9 mouse cellular contexts compared by ENCODE assay signal in genomic region chr2:173159354-173160311, GRCm38 (mm10). TPM values are rescaled to one million over a fixed set of nuclear protein-coding genes. Genes with fewer than 3 reads are reported as not detected.
DNase-seq lines count a peak whose midpoint lies in the region; ATAC-seq and TF ChIP-seq lines count a peak whose summit lies in the region.
"Had no signal": no experiment of that assay in that cellular context is flagged by ENCODE, and none has a peak within 500 bp of the region (broad histone marks: within the 10 kb centered on the region; RNA-seq: fewer than 3 reads in every experiment).

No protein-coding gene starts in this region.

- TF ChIP-seq POLR2A in bone marrow macrophage, adult 2 months (IDR thresholded peaks at IDR 0.05; ENCODE audit: borderline replicate concordance, low read depth, low read length) = no peak
- TF ChIP-seq POLR2A in thymus, adult 2 months (IDR thresholded peaks at IDR 0.05; ENCODE audit: control insufficient read depth, extremely low read depth, insufficient read depth, low read length, poor library complexity) = no peak

- no peaks in the 10 kb centered on the region for H3K4me1 ChIP-seq in liver, embryonic 12.5 days
- H3K4me1 ChIP-seq in bone marrow macrophage, adult 2 months (ENCODE audit: control insufficient read depth, insufficient read depth, low read length) = no peaks in the 10 kb centered on the region
- H3K4me1 ChIP-seq in liver, embryonic 11.5 days (replicated peaks; ENCODE audit: control insufficient read depth, insufficient read depth, low read length) = no peaks in the 10 kb centered on the region; the same call in 1 of the 2 replicates
- H3K4me1 ChIP-seq in thymus, adult 2 months (replicated peaks; ENCODE audit: control insufficient read depth, insufficient read depth, low read length) = peaks cover 5% of the 10 kb centered on the region; the same call in 1 of the 2 replicates

- H3K9me3 ChIP-seq in liver, embryonic 12.5 days (replicated peaks) = no peaks in the 10 kb centered on the region
- H3K9me3 ChIP-seq in liver, embryonic 11.5 days (ENCODE audit: control insufficient read depth, low read length) = no peaks in the 10 kb centered on the region

- 48% methylated on average over 24 of the region's 24 CpGs for WGBS in liver, embryonic 12.5 days (ENCODE audit: insufficient replicate concordance)
- WGBS in liver, embryonic 11.5 days = 52% methylated on average over 24 of the region's 24 CpGs
- 62% methylated on average over 24 of the region's 24 CpGs for WGBS in thymus, adult 2 months

- H3K36me3 ChIP-seq in liver, embryonic 12.5 days = no peaks in the 10 kb centered on the region
- H3K36me3 ChIP-seq in liver, embryonic 11.5 days (ENCODE audit: control insufficient read depth, insufficient read depth, low read length) = no peaks in the 10 kb centered on the region
- H3K36me3 ChIP-seq in thymus, adult 2 months (ENCODE audit: control insufficient read depth, insufficient read depth, low read length) = no peaks in the 10 kb centered on the region

- peak; percentile 53 for DNase-seq in liver
- DNase-seq in forelimb bud, embryonic 11.5 days (ENCODE audit: low read depth, low spot score) = peak; percentile 92
- peak; percentile 83 for DNase-seq in induced T-regulatory cell, adult 2 months (ENCODE audit: low read depth)
- DNase-seq in liver, embryonic 11.5 days (ENCODE audit: low spot score) = no peak
- DNase-seq in natural killer cell, adult 2 months (ENCODE audit: low spot score in 2 of 2) = peak; percentile 30 to 56
- DNase-seq in thymus, adult 2 months = peak; percentile 70

- peak; percentile 55; the same call in 1 of the 2 replicates for TF ChIP-seq CTCF in bone marrow macrophage, adult 2 months (IDR thresholded peaks at IDR 0.05; ENCODE audit: low read depth, low read length)
- peak; percentile 71; the same call in 1 of the 2 replicates for TF ChIP-seq CTCF in thymus, adult 2 months (IDR thresholded peaks at IDR 0.05; ENCODE audit: borderline replicate concordance, control insufficient read depth, extremely low read depth, insufficient read depth, low read length, poor library complexity)

- no peak for ATAC-seq in liver, embryonic 12.5 days
- peak; percentile 40; the same call in 1 of the 2 replicates for ATAC-seq in liver, embryonic 11.5 days (replicated peaks; ENCODE audit: low FRiP score)

- H3K27me3 ChIP-seq in liver, embryonic 12.5 days (replicated peaks) = peaks cover 12% of the 10 kb centered on the region; the same call in 1 of the 2 replicates
- no peaks in the 10 kb centered on the region for H3K27me3 ChIP-seq in liver, embryonic 11.5 days (replicated peaks; ENCODE audit: control insufficient read depth, insufficient read depth, low read length)
- no peaks in the 10 kb centered on the region for H3K27me3 ChIP-seq in thymus, adult 2 months (ENCODE audit: control insufficient read depth, insufficient read depth, low read length)

- no peak overlapping the region for H3K4me2 ChIP-seq in liver, embryonic 12.5 days
- H3K4me2 ChIP-seq in liver, embryonic 11.5 days = no peak overlapping the region

- H3K4me3 ChIP-seq in liver, embryonic 12.5 days = no peak overlapping the region
- H3K4me3 ChIP-seq in bone marrow macrophage, adult 2 months (ENCODE audit: insufficient read depth, low read length) = no peak overlapping the region
- H3K4me3 ChIP-seq in liver, embryonic 11.5 days (ENCODE audit: low read depth, low read length) = no peak overlapping the region
- no peak overlapping the region for H3K4me3 ChIP-seq in thymus, adult 2 months (ENCODE audit: control insufficient read depth, insufficient read depth, low read length)
- H3K4me3 ChIP-seq: erythroblast, embryonic 14.5 days had no signal

- H3K27ac ChIP-seq in liver, embryonic 12.5 days = no peak overlapping the region
- no peak overlapping the region for H3K27ac ChIP-seq in bone marrow macrophage, adult 2 months (ENCODE audit: insufficient read depth, low read depth, low read length)
- H3K27ac ChIP-seq in liver, embryonic 11.5 days (ENCODE audit: low read depth, low read length) = no peak overlapping the region
- H3K27ac ChIP-seq in thymus, adult 2 months (ENCODE audit: control insufficient read depth, insufficient read depth, low read length) = no peak overlapping the region

- H3K9ac ChIP-seq in liver, embryonic 12.5 days = no peak overlapping the region
- no peak overlapping the region for H3K9ac ChIP-seq in liver, embryonic 11.5 days (ENCODE audit: low read depth, low read length)

RNA-seq across cellular contexts. Expression of gene Pck1, which starts 6.8 kb away (rescaled TPM):
- polyA plus RNA-seq in liver, embryonic 12.5 days (2016; fragmentation: Nextera tagmentation; extraction: Ambion mirVana) = 0.07 and 0.20 TPM in 2 replicates
- 0.58 TPM in 1 of 2 replicates, not detected in the other for polyA plus RNA-seq in bone marrow macrophage, adult 2 months (2012; ENCODE audit: insufficient read depth, insufficient read length, missing spikeins)
- polyA plus RNA-seq in liver, embryonic 11.5 days (2014; fragmentation: Nextera tagmentation; extraction: Ambion mirVana) = 0.17 and 0.23 TPM in 2 replicates
- polyA plus RNA-seq in thymus, adult 2 months (2012; rRNA removed) = 14.5 and 25.6 TPM in 2 replicates

RNA-seq across cellular contexts. Expression of gene Ctcfl, which starts 40.3 kb away (rescaled TPM):
- 0.04 and 0.06 TPM in 2 replicates for polyA plus RNA-seq in liver, embryonic 12.5 days (2016; fragmentation: Nextera tagmentation; extraction: Ambion mirVana)
- polyA plus RNA-seq in bone marrow macrophage, adult 2 months (2012; ENCODE audit: insufficient read depth, insufficient read length, missing spikeins) = not detected in 2 replicates
- 0.07 TPM in 1 of 2 replicates, not detected in the other for polyA plus RNA-seq in liver, embryonic 11.5 days (2014; fragmentation: Nextera tagmentation; extraction: Ambion mirVana)
- polyA plus RNA-seq in thymus, adult 2 months (2012; rRNA removed) = 0.12 TPM in 1 of 2 replicates, not detected in the other
- polyA plus RNA-seq: erythroblast, embryonic 14.5 days had no signal

RNA-seq across cellular contexts. Expression of gene Zbp1, which starts 59.1 kb away (rescaled TPM):
- polyA plus RNA-seq in liver, embryonic 12.5 days (2016; fragmentation: Nextera tagmentation; extraction: Ambion mirVana) = 0.21 and 0.36 TPM in 2 replicates
- polyA plus RNA-seq in bone marrow macrophage, adult 2 months (2012; ENCODE audit: insufficient read depth, insufficient read length, missing spikeins) = 58.1 and 68.4 TPM in 2 replicates
- polyA plus RNA-seq in liver, embryonic 11.5 days (2014; fragmentation: Nextera tagmentation; extraction: Ambion mirVana) = not detected in 2 replicates
- polyA plus RNA-seq in thymus, adult 2 months (2012; rRNA removed) = 58.6 and 63.7 TPM in 2 replicates
- polyA plus RNA-seq: erythroblast, embryonic 14.5 days had no signal

Comparison
In these comparisons a context has a peak if more than half of its experiments do, and no peak if none do; other contexts are left out.
1. RNA of gene Zbp1, which starts 59.1 kb away (polyA plus RNA-seq): 58.1 to 68.4 TPM in bone marrow macrophage, adult 2 months and 58.6 to 63.7 TPM in thymus, adult 2 months; 0.21 to 0.36 TPM in liver, embryonic 12.5 days and not detected in liver, embryonic 11.5 days; every median in the first group is over 10 times any median in the second.